ENCODE assay signal across 27 mouse cellular contexts in genomic region chr9:95835741-95836140, GRCm38 (mm10). TPM values are rescaled to one million over a fixed set of nuclear protein-coding genes. Genes with fewer than 3 reads are reported as not detected.
DNase-seq lines count a peak whose midpoint lies in the region; ATAC-seq and TF ChIP-seq lines count a peak whose summit lies in the region.
"Had no signal": no experiment of that assay in that cellular context is flagged by ENCODE, and none has a peak within 500 bp of the region (broad histone marks: within the 10 kb centered on the region; RNA-seq: fewer than 3 reads in every experiment).

No protein-coding gene starts in this region.

- no peaks in the 10 kb centered on the region for H3K9me3 ChIP-seq in megakaryocyte, embryonic 14.5 days
- H3K9me3 ChIP-seq: hindbrain, embryonic 13.5 days; limb, embryonic 13.5 days; midbrain, embryonic 13.5 days; neural tube, embryonic 13.5 days had no signal

- no peak for DNase-seq in cerebellum, postnatal 25 days
- no peak for DNase-seq in urinary bladder, postnatal 4 days (ENCODE audit: low spot score in 2 of 2)
- DNase-seq: adrenal gland, postnatal 25 days; cerebellum, adult 11-12 months; cerebellum, postnatal 10 days; gastrocnemius, postnatal 14 days; heart, adult 18-20 months; heart, postnatal 4 days; kidney, adult 18-20 months; kidney, postnatal 36 days; liver, postnatal 0 days; lung, postnatal 36 days; retina, postnatal 1 day; right cerebral cortex, postnatal 14 days; thymus, postnatal 4 days had no signal

- WGBS in small intestine, adult 2 months, result 56% methylated on average over 10 of the region's 10 CpGs

- peak overlapping the region; percentile 81 for H3K27ac ChIP-seq in small intestine, adult 2 months (ENCODE audit: insufficient read depth, low read depth, low read length)
- H3K27ac ChIP-seq: hindbrain, embryonic 13.5 days; layer of hippocampus, adult 2 months; left cerebral cortex, adult 2 months; limb, embryonic 13.5 days; midbrain, embryonic 13.5 days; neural tube, embryonic 13.5 days had no signal

- H3K4me1 ChIP-seq in megakaryocyte, embryonic 14.5 days, result peaks cover 99% of the 10 kb centered on the region
- H3K4me1 ChIP-seq in small intestine, adult 2 months (ENCODE audit: control insufficient read depth, insufficient read depth, insufficient read length, low read length), result peaks cover 29% of the 10 kb centered on the region; the same call in 1 of the 2 replicates
- H3K4me1 ChIP-seq: hindbrain, embryonic 13.5 days; limb, embryonic 13.5 days; midbrain, embryonic 13.5 days; neural tube, embryonic 13.5 days had no signal

- H3K4me3 ChIP-seq in megakaryocyte, embryonic 14.5 days (replicated peaks), result peak overlapping the region; percentile 80
- H3K4me3 ChIP-seq in small intestine, adult 2 months (ENCODE audit: low read depth, low read length), result no peak overlapping the region
- H3K4me3 ChIP-seq: erythroblast, embryonic 14.5 days; hindbrain, embryonic 13.5 days; layer of hippocampus, adult 2 months; left cerebral cortex, adult 2 months; limb, embryonic 13.5 days; midbrain, embryonic 13.5 days; neural tube, embryonic 13.5 days had no signal

- ATAC-seq in megakaryocyte, adult 5-6 weeks (ENCODE audit: poor library complexity, severe bottlenecking), result no peak
- ATAC-seq in activated CD4-positive, CD25-positive, alpha-beta regulatory T cell, adult 4 months, result peak; percentile 79
- ATAC-seq: forebrain, embryonic 16.5 days; liver, postnatal 0 days; midbrain, embryonic 13.5 days had no signal

- TF ChIP-seq POLR2A in small intestine, adult 2 months (IDR thresholded peaks at IDR 0.05; ENCODE audit: low read depth, low read length), result no peak

- H3K27me3 ChIP-seq in megakaryocyte, embryonic 14.5 days (replicated peaks), result no peaks in the 10 kb centered on the region
- no peaks in the 10 kb centered on the region for H3K27me3 ChIP-seq in small intestine, adult 2 months (ENCODE audit: control insufficient read depth, insufficient read depth, low read length)
- H3K27me3 ChIP-seq: hindbrain, embryonic 13.5 days; limb, embryonic 13.5 days; midbrain, embryonic 13.5 days; neural tube, embryonic 13.5 days had no signal

- TF ChIP-seq CTCF in small intestine, adult 2 months (IDR thresholded peaks at IDR 0.05; ENCODE audit: extremely low read depth, insufficient read length, insufficient replicate concordance, low read depth, low read length), result no peak

- H3K36me3 ChIP-seq in megakaryocyte, embryonic 14.5 days (replicated peaks; ENCODE audit: low read length), result peaks cover 70% of the 10 kb centered on the region
- H3K36me3 ChIP-seq in small intestine, adult 2 months (ENCODE audit: control insufficient read depth, insufficient read depth, low read length), result no peaks in the 10 kb centered on the region
- H3K36me3 ChIP-seq: hindbrain, embryonic 13.5 days; limb, embryonic 13.5 days; midbrain, embryonic 13.5 days; neural tube, embryonic 13.5 days had no signal

RNA-seq across cellular contexts. Expression of gene Pls1, which starts 9.4 kb away (rescaled TPM):
- polyA plus RNA-seq in megakaryocyte, embryonic 14.5 days (2012; ENCODE audit: insufficient read depth, low replicate concordance), result 4.0 and 14.4 TPM in 2 replicates
- total RNA-seq in megakaryocyte, adult 5-6 weeks (2015), result 0.05 TPM in 1 of 2 replicates, not detected in the other
- 0.07 TPM in 1 of 2 replicates, not detected in the other for total RNA-seq in megakaryocyte, adult 5-6 weeks (2017)
- polyA plus RNA-seq in activated CD4-positive, CD25-positive, alpha-beta regulatory T cell, adult 4 months (2017; shearing (Covaris generic)), result under 1 TPM; 0.28 to 0.63 TPM
- 18.8 and 82.0 TPM in 2 replicates for polyA plus RNA-seq in small intestine, adult 2 months (2012; rRNA removed)
- polyA plus RNA-seq: erythroblast, embryonic 14.5 days had no signal

RNA-seq across cellular contexts. Expression of gene Atr, which starts 21.7 kb away (rescaled TPM):
- 0.63 TPM in 1 of 2 replicates, not detected in the other for polyA plus RNA-seq in megakaryocyte, embryonic 14.5 days (2012; ENCODE audit: insufficient read depth, low replicate concordance)
- total RNA-seq in megakaryocyte, adult 5-6 weeks (2015), result 12.7 and 13.0 TPM in 2 replicates
- 21.6 and 22.5 TPM in 2 replicates for total RNA-seq in megakaryocyte, adult 5-6 weeks (2017)
- polyA plus RNA-seq in activated CD4-positive, CD25-positive, alpha-beta regulatory T cell, adult 4 months (2017; shearing (Covaris generic)), result 10 to 100 TPM; 18.3 to 23.2 TPM
- polyA plus RNA-seq in small intestine, adult 2 months (2012; rRNA removed), result 0.14 and 0.35 TPM in 2 replicates

Comparison
In these comparisons a context has a peak if more than half of its experiments do, and no peak if none do; other contexts are left out.
1. RNA of gene Atr, which starts 21.7 kb away (polyA plus RNA-seq): 18.3 to 23.2 TPM in activated CD4-positive, CD25-positive, alpha-beta regulatory T cell, adult 4 months; 0.63 TPM in megakaryocyte, embryonic 14.5 days and 0.14 to 0.35 TPM in small intestine, adult 2 months; every median in the first group is over 10 times any median in the second.